Mouse (Mus musculus) liver, embryonic 16.5 days (tissue): Measurements from ENCODE around the gene Cfl1. TPM values are rescaled to one million over a fixed set of nuclear protein-coding genes. Genes with fewer than 3 reads are reported as not detected.

Source experiments
- ATAC-seq: fragments of 200-750 bp; cut with Nextera tagmentation; 2 replicates; pipeline ENCODE4 v1.8.0; 2017; ENCODE audit warnings: low read depth, mild to moderate bottlenecking, moderate number of reproducible peaks, moderate library complexity
- H3K27ac ChIP-seq: fragments of 300-500 bp; sonication (generic); 2 replicates; pipeline ENCODE4 v1.5.1; 2014; ENCODE audit warnings: mild to moderate bottlenecking, low read length
- H3K27me3 ChIP-seq: fragments of 300-500 bp; sonication (generic); 2 replicates; pipeline ENCODE4 v1.6.1; 2014; ENCODE audit warnings: low read depth, low read length, mixed read lengths; ENCODE audit not compliant: control insufficient read depth, insufficient read depth
- H3K36me3 ChIP-seq: fragments of 300-500 bp; sonication (generic); 2 replicates; pipeline ENCODE4 v1.6.1; 2014; ENCODE audit warnings: mild to moderate bottlenecking; ENCODE audit not compliant: control insufficient read depth, insufficient read depth
- H3K4me1 ChIP-seq: fragments of 300-500 bp; sonication (generic); 2 replicates; pipeline ENCODE4 v1.6.1; 2014; ENCODE audit warnings: low read depth, low read length, mixed read lengths; ENCODE audit not compliant: control insufficient read depth
- H3K4me2 ChIP-seq: fragments of 300-500 bp; sonication (generic); 2 replicates; pipeline ENCODE4 v1.6.1; 2014; ENCODE audit warnings: low read depth, low read length, mixed read lengths
- H3K4me3 ChIP-seq: fragments of 300-500 bp; sonication (generic); 2 replicates; pipeline ENCODE4 v1.5.1; 2014; ENCODE audit warnings: low read depth, mild to moderate bottlenecking, low read length
- H3K9ac ChIP-seq: fragments of 300-500 bp; sonication (generic); 2 replicates; pipeline ENCODE4 v1.6.1; 2014; ENCODE audit warnings: low read depth, low read length
- H3K9me3 ChIP-seq: fragments of 300-500 bp; sonication (generic); replicated peaks from 2 replicates; pipeline ENCODE4 v1.6.1; 2016; ENCODE audit warnings: low read length; ENCODE audit not compliant: control insufficient read depth
- WGBS: fragments of 180-500 bp; shearing (Covaris S2); extraction: QIAGEN DNeasy Blood & Tissue Kit; methylation state at CpG from one replicate; pipeline ENCODE4 v1.1.7; 2014; ENCODE audit not compliant: insufficient replicate concordance; 5-methylcytosine and 5-hydroxymethylcytosine counted together
- polyA plus RNA-seq: library from polyadenylated mRNA; unstranded; fragments of >200 nt; fragmentation: Nextera tagmentation; extraction: Ambion mirVana; gene quantifications from 2 replicates; pipeline ENCODE4 v1.2.1, GENCODE M21; 2015

The Cfl1 gene
- polyA plus RNA-seq = 930 and 955 TPM in 2 replicates

- Histone ChIP-seq H3K4me2 (peak within 1 kb of the TSS; percentile 96), H3K9ac (peak within 1 kb of the TSS; percentile 97), H3K9me3 (no peaks in the 10 kb centered on the region), H3K36me3 (peaks cover 28% of the 10 kb centered on the region), H3K27me3 (no peaks in the 10 kb centered on the region), H3K4me3 (peak within 1 kb of the TSS; percentile 98), H3K27ac (peak within 1 kb of the TSS; percentile 99), H3K4me1 (peaks cover 34% of the 10 kb centered on the region)
- ATAC-seq = peak; percentile 56
- under 1% methylated on average over 61 of the region's 62 CpGs for WGBS
These were observed at the start of gene Cfl1 for GRCm38 (mm10) chr19:5490313-5490897. Gene Cfl1, plus strand, starts transcription at chr19:5490455.

DNA sequence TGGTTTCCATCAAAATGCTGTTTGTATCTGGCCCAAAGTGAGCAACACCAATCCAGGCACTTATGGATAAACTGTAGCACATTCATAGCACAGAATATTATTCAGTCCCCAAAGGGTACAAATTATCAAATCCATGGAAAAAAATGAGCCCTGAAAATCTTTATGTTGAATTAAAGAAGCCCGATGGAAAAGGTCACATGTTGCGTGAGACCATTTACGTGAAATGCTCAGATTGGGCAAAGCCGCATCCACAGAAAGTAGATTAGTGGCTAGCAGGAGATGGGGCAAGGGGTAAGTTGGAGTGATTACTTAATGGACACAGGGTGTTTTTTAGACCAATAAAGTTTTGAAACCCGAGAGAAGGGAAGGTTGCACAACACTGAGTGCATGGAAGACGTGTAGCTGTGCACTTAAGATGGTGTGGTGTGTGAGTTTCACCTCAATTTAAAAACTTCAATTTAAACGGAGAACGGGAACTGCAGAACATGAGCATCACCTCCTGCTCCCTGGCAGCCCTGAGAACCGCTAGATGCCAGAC is 45.8 kb upstream of the Cfl1 start:
- no peak for ATAC-seq
- Histone ChIP-seq H3K27ac (no peak overlapping the region), H3K27me3 (peaks cover 37% of the 10 kb centered on the region), H3K9me3 (no peaks in the 10 kb centered on the region; the same call in 1 of the 2 replicates), H3K4me3 (no peak overlapping the region), H3K9ac (no peak overlapping the region), H3K4me2 (no peak overlapping the region), H3K36me3 (no peaks in the 10 kb centered on the region), H3K4me1 (peaks cover 22% of the 10 kb centered on the region)
- WGBS = 49% methylated on average over 9 of the region's 9 CpGs

DNA sequence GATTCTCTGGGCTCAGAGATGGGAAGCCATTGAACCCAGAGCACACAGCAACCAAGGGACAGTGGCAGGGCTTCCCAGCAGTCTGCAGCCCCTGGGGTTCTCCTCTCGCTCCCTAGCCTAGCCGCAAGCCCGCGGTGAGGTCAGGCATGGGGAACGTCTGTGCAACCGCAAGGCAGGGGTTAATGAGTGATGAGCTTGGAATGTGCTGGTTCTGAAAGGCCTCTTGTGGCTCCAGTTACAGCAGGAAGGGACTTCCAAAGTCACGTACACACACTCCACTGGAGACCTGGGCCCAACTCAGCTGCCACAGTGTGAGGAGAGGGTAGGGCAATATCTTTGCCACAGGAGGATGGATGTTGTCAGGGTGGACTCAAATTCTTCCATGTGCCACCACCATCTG is 45.3 kb upstream of the Cfl1 start:
- 42% methylated on average over 7 of the region's 7 CpGs for WGBS
- H3K27ac ChIP-seq = no peak overlapping the region
- no peak overlapping the region for H3K4me3 ChIP-seq
- peaks cover 42% of the 10 kb centered on the region for H3K27me3 ChIP-seq
- H3K9me3 ChIP-seq = no peaks in the 10 kb centered on the region; the same call in 1 of the 2 replicates
- H3K4me2 ChIP-seq = no peak overlapping the region
- no peaks in the 10 kb centered on the region for H3K36me3 ChIP-seq
- no peak overlapping the region for H3K9ac ChIP-seq
- H3K4me1 ChIP-seq = peaks cover 22% of the 10 kb centered on the region
- ATAC-seq = no peak

DNA sequence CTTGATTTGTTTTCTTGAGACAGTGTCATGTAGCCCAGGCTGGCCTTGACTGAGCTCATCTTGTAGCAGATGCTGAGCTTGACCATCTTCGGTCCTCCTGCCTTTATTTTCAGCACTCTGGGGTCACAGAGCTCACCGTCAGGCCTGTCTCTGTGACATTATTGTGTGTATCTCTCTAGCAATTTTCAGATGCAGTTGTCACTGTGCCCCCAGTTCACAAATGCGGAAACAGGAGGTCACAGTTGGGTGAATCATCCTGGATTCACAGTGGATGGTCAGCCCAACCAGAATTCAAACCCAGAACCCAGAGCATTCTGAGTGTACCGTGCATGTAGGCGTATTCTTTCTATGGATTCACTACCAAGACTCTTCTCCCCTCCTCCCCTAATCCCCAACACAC is 44.5 kb upstream of the Cfl1 start:
- H3K36me3 ChIP-seq = no peaks in the 10 kb centered on the region
- H3K27me3 ChIP-seq = peaks cover 49% of the 10 kb centered on the region
- ATAC-seq = no peak
- 70% methylated on average over 5 of the region's 5 CpGs for WGBS
- no peak overlapping the region for H3K4me3 ChIP-seq
- no peak overlapping the region for H3K27ac ChIP-seq
- H3K9me3 ChIP-seq = no peaks in the 10 kb centered on the region
- H3K4me1 ChIP-seq = peaks cover 22% of the 10 kb centered on the region
- no peak overlapping the region for H3K9ac ChIP-seq
- H3K4me2 ChIP-seq = no peak overlapping the region

GRCm38 (mm10) chr19:5447515-5448353 is 42.5 kb upstream of the Cfl1 start, which contains the start of gene Fosl1:
Gene Fosl1, plus strand, starts transcription at chr19:5447547.
- Histone ChIP-seq H3K9ac (peak within 1 kb of the TSS; percentile 28; the same call in 1 of the 2 replicates), H3K27me3 (peaks cover 52% of the 10 kb centered on the region), H3K9me3 (no peaks in the 10 kb centered on the region), H3K4me2 (peak within 1 kb of the TSS; percentile 87), H3K36me3 (no peaks in the 10 kb centered on the region), H3K27ac (no peak within 1 kb of the TSS), H3K4me3 (peak within 1 kb of the TSS; percentile 66), H3K4me1 (peaks cover 22% of the 10 kb centered on the region)
- ATAC-seq = peak; percentile 55
- WGBS = 1% methylated on average over 70 of the region's 70 CpGs

- no peak overlapping the region for H3K27ac ChIP-seq
- H3K36me3 ChIP-seq = no peaks in the 10 kb centered on the region
- 3% methylated on average over 36 of the region's 36 CpGs for WGBS
- H3K4me1 ChIP-seq = peaks cover 22% of the 10 kb centered on the region
- H3K9me3 ChIP-seq = no peaks in the 10 kb centered on the region
- peak; percentile 61 for ATAC-seq
- H3K9ac ChIP-seq = no peak overlapping the region
- peak overlapping the region; percentile 87 for H3K4me2 ChIP-seq
- H3K27me3 ChIP-seq = peaks cover 52% of the 10 kb centered on the region
- H3K4me3 ChIP-seq = peak overlapping the region; percentile 66
These were observed 41.7 kb upstream of the Cfl1 start for GRCm38 (mm10) chr19:5448354-5449150.

DNA sequence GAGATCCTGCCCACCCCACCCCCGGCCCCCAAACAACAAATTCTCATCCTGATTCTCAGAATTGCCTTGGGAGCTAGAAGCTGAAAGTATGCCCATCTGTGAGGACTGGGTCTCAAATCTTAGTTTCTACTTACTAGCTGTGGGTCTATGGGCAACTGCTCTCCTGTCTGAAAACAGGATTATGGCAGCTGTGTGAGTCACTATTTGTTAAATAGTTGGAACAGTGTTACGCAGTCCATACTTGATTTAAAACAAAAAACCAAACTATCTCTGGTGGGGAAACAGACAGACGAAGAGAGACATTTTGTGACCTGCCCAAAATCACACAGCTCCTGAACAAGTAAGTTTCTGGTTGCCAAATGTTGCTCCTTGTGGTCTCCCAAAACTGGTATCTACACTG is 40.6 kb upstream of the Cfl1 start:
- Histone ChIP-seq H3K9me3 (no peaks in the 10 kb centered on the region), H3K4me3 (no peak overlapping the region), H3K27ac (no peak overlapping the region), H3K9ac (no peak overlapping the region), H3K27me3 (peaks cover 51% of the 10 kb centered on the region), H3K4me2 (no peak overlapping the region), H3K4me1 (peaks cover 22% of the 10 kb centered on the region), H3K36me3 (no peaks in the 10 kb centered on the region)
- no peak for ATAC-seq
- 59% methylated on average over 3 of the region's 3 CpGs for WGBS

DNA sequence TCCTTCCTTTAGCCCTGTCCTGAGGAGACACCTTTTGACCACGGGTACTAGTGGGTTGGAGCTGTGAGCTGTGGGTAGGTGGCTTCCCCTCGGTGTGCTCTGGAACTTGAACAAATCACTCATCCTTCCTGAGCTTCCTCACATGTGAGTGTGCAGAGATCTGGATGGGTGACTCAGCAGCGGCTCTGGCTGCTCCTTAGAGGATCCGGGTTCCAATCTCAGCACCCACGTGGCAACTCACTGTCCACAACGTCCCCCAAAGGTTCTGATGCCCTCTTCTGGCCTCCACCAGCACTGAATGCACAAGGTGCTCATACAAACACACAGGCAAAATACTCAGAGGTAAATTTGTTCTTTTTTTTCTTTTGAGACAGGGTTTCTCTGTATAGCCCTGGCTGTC is 38.5 kb upstream of the Cfl1 start:
- ATAC-seq = no peak
- 50% methylated on average over 6 of the region's 6 CpGs for WGBS
- Histone ChIP-seq H3K9me3 (no peaks in the 10 kb centered on the region), H3K4me3 (no peak overlapping the region), H3K27ac (no peak overlapping the region), H3K4me1 (peaks cover 35% of the 10 kb centered on the region), H3K4me2 (no peak overlapping the region), H3K36me3 (no peaks in the 10 kb centered on the region), H3K9ac (no peak overlapping the region), H3K27me3 (peaks cover 42% of the 10 kb centered on the region)
